Mouse (Mus musculus): ENCODE results near the gene Slc7a4.

GRCm38 (mm10) chr16:17617922-17618565, 35.0 kb upstream of the Slc7a4 start:
- TF ChIP-seq CTCF (IDR thresholded peaks at IDR 0.05; ENCODE audit: borderline replicate concordance, extremely low read depth, insufficient read depth, insufficient read length) (peak; percentile 78), POLR2A (IDR thresholded peaks at IDR 0.05; ENCODE audit: borderline replicate concordance, extremely low read depth, insufficient read depth, insufficient read length, poor library complexity, severe bottlenecking) (no peak)

All from brain, embryonic 14.5 days (tissue).